Mouse (Mus musculus) olfactory bulb, adult 2 months (tissue): ENCODE measurements around the gene Aatf. TPM values are rescaled to one million over a fixed set of nuclear protein-coding genes. Genes with fewer than 3 reads are reported as not detected.

Experiments
- H3K27ac ChIP-seq: fragments of 200-500 bp; 2 replicates; pipeline ENCODE4 v1.5.1; 2012; ENCODE audit warnings: low read depth, low read length; ENCODE audit not compliant: insufficient read depth
- H3K4me1 ChIP-seq: fragments of 200-500 bp; 2 replicates; pipeline ENCODE4 v1.6.1; 2012; ENCODE audit warnings: low read length; ENCODE audit not compliant: control insufficient read depth, insufficient read depth
- H3K4me3 ChIP-seq: fragments of 200-500 bp; 2 replicates; pipeline ENCODE4 v1.5.1; 2012; ENCODE audit warnings: mild to moderate bottlenecking, low read depth, low read length, moderate library complexity; ENCODE audit not compliant: insufficient read depth
- CTCF ChIP-seq: fragments of 200-500 bp; IDR thresholded peaks from 2 replicates; pipeline ENCODE4 v1.5.1; 2012; ENCODE audit warnings: low read depth, mild to moderate bottlenecking, low read length, moderate library complexity; ENCODE audit not compliant: insufficient read depth
- POLR2A ChIP-seq: fragments of 200-500 bp; IDR thresholded peaks from 2 replicates; pipeline ENCODE4 v1.6.1; 2012; ENCODE audit warnings: mild to moderate bottlenecking, low read depth, low read length, moderate library complexity; ENCODE audit not compliant: insufficient read depth
- WGBS: fragments of 180-500 bp; shearing (Covaris S2); methylation state at CpG from one replicate; pipeline ENCODE4 v1.1.7; 2018; 5-methylcytosine and 5-hydroxymethylcytosine counted together
- polyA plus RNA-seq: library from polyadenylated mRNA; stranded (reverse); fragments of >200 nt; gene quantifications from 2 replicates; pipeline ENCODE4 v1.2.4, GENCODE M21; 2012; ENCODE audit warnings: low replicate concordance; ENCODE audit not compliant: missing spikeins, insufficient read depth, insufficient read length

Aatf gene
- polyA plus RNA-seq, 1 experiment = not detected

DNA sequence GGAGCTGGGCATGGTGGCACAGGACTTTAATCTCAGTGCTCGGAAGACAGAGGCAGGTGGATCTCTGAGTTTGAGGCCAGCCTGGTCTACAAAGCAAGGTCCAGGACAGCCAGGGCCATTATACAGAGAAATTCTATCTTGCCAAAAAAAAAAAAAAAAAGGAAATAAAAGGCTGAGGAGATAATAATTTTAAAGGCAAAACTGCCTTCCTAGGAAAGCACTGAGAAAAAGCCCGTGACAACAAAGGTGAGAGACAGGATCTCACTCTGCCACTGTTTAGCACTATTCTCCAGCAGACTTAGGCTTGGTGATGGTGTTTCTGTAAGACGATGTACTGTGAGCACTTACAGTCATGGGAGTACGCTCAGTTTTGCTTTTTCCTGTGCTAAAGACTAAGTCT lies 37.3 kb downstream of the Aatf start:
- 92% methylated on average over 4 of the region's 4 CpGs for WGBS
- Histone ChIP-seq H3K4me3 (no peak overlapping the region), H3K27ac (no peak overlapping the region), H3K4me1 (no peaks in the 10 kb centered on the region)
- TF ChIP-seq CTCF (no peak), POLR2A (no peak)

DNA sequence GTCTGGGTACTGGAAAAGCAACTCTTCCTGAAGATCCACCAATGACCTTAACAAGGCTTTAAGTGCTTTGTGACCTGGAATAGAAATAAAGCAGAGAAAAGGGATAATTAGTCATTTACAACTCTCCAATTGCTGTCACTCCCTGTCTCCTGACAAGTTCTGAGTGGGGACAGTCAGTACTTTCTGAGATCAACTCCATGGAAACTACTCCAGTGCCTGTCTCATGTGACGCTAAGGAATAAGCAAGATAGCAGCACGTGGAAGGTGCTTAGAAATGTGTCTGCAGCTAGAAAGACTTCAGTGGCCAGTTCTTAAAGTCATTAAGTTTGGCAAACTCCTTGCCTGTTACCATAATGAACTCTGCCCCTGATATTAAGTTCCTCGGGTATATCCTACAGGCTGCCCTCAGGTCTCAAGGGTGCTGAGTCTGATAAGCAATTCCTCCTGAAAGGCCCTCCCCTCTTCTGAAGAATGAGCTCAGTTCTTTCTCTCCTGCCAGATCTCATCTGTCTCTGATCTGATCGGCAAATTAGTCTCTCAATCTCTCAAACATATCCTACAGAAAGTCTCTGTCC lies 40.1 kb downstream of the Aatf start:
- no peak overlapping the region for H3K4me3 ChIP-seq
- no peaks in the 10 kb centered on the region for H3K4me1 ChIP-seq
- H3K27ac ChIP-seq = no peak overlapping the region
- WGBS = 88% methylated on average over 4 of the region's 4 CpGs
- TF ChIP-seq CTCF (no peak), POLR2A (no peak)

- TF ChIP-seq CTCF (no peak), POLR2A (no peak)
Measured at GRCm38 (mm10) chr11:84464571-84464970, 48.8 kb downstream of the Aatf start.

GRCm38 (mm10) chr11:84453901-84454300 lies 59.4 kb downstream of the Aatf start:
- H3K4me1 ChIP-seq = no peaks in the 10 kb centered on the region
- no peak overlapping the region for H3K4me3 ChIP-seq
- 97% methylated on average over 7 of the region's 7 CpGs for WGBS
- no peak for TF ChIP-seq POLR2A
- no peak for TF ChIP-seq CTCF
- no peak overlapping the region for H3K27ac ChIP-seq

More at GRCm38 (mm10) chr11:84464571-84464970, 48.8 kb downstream of the Aatf start:
- Histone ChIP-seq H3K4me3 (no peak overlapping the region), H3K4me1 (no peaks in the 10 kb centered on the region), H3K27ac (no peak overlapping the region)
- WGBS = 52% methylated on average over 5 of the region's 5 CpGs

DNA sequence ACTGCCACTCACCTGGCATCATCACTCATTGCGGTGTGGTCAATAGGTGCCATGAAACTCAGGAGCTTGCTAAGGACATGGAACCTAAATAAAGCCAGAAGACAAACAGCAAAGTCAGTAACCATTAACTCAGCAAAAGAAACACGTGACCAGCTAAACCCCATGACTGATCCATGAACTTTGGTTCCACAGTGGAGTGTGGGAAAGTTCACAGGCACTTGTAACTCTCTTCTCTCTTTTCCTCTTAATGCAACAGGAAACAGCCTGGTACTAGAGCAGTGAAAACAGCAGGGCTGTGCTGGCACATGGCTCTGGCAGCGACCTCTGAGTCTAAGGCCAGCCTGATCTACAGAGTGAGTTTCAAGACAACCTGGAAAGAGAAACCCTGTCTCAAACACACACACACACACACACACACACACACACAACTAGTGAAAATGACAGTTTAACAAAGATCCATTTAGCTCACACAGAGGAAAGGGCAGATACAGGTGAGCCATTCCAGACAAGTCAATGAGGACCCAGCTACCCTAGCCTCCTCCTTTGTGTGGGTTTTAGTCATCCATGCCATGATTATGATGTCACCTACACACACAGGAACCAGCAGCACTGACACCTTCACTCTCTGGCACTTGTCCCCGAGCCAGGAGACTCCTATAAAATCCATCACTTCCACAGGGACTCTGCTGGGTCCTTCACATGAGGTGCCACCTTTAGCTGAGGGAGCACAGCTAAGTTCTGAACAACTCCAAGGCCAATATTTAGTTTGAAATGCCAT lies 70.6 kb downstream of the Aatf start:
- WGBS = 92% methylated on average over 4 of the region's 4 CpGs
- TF ChIP-seq POLR2A (no peak), CTCF (no peak)
- H3K4me3 ChIP-seq = no peak overlapping the region
- no peaks in the 10 kb centered on the region for H3K4me1 ChIP-seq
- no peak overlapping the region for H3K27ac ChIP-seq

DNA sequence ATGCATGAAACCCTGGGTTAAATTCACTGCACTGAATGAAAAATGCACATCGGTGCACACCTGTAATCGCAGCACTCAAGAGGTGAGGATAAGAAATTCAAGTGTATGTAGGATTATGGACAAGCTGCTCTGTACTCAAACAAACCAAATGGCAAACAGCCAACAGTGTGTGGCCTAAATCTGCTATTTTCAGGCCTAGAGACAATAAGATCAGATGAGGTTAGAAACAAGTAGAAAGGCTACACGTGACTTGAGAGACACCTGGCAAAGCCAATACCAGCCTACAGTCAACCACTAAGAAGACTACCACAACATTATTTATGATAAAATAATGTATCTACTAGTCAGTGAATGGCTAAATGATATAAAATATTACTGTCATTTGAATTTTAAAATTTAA lies 72.9 kb downstream of the Aatf start:
- WGBS = 87% methylated on average over 3 of the region's 3 CpGs
- Histone ChIP-seq H3K27ac (no peak overlapping the region), H3K4me1 (no peaks in the 10 kb centered on the region), H3K4me3 (no peak overlapping the region)
- TF ChIP-seq CTCF = no peak
- no peak for TF ChIP-seq POLR2A

- TF ChIP-seq POLR2A (no peak), CTCF (no peak)
- 86% methylated on average over 6 of the region's 6 CpGs for WGBS
- Histone ChIP-seq H3K27ac (no peak overlapping the region), H3K4me3 (no peak overlapping the region), H3K4me1 (no peaks in the 10 kb centered on the region)
Measured at GRCm38 (mm10) chr11:84434879-84435278, 78.4 kb downstream of the Aatf start.

DNA sequence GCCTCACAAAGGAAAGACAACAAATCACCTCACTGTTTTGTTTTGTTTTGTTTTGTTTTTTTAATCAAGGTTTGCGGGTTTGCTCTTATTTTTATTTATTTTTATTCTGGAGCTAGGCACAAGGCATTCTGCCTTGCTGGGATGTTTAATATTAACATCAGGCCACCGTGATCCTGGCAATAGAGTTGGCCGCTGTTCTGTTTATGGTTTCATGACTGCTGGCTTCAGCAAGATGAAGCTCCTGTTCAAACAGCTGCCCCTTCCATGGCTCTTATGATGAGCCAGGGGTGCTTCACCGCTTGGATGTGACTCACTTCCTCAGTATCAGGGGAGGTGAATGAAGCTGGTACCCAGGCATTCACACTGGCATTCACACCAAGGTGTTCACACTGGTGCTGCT lies 83.0 kb downstream of the Aatf start:
- Histone ChIP-seq H3K27ac (no peak overlapping the region), H3K4me1 (no peaks in the 10 kb centered on the region), H3K4me3 (no peak overlapping the region)
- TF ChIP-seq POLR2A (no peak), CTCF (no peak)
- 91% methylated on average over 4 of the region's 4 CpGs for WGBS

DNA sequence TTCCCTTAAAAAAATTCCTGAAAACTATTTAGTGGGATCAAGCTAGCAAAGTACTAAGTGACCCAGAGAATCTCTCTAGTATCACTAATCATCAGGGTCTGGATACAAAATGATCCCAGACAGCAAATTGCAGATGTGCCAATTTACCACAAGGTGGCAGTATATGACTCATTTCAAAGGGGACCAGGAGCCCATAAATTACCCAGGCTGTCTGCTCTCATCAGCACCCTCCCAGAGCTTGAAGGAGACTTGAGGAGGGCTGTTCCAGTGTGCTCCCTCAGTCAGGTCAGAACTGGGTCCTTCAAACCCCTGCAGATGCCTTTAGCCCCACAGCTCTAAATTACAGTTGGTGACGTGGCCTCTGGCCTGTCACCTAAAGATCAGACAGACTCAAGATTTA lies 83.7 kb downstream of the Aatf start:
- no peak overlapping the region for H3K4me3 ChIP-seq
- H3K27ac ChIP-seq = no peak overlapping the region
- TF ChIP-seq POLR2A = no peak
- 0 out of 2 replicates have a peak, but pooled peaks have one; percentile 7 for TF ChIP-seq CTCF
- WGBS = 77% methylated on average over 1 of the region's 1 CpGs
- peaks cover 3% of the 10 kb centered on the region; the same call in 1 of the 2 replicates for H3K4me1 ChIP-seq

- no peak overlapping the region for H3K27ac ChIP-seq
- TF ChIP-seq POLR2A (no peak), CTCF (no peak)
- peaks cover 8% of the 10 kb centered on the region for H3K4me1 ChIP-seq
- no peak overlapping the region for H3K4me3 ChIP-seq
- 92% methylated on average over 5 of the region's 5 CpGs for WGBS
Measured at GRCm38 (mm10) chr11:84426633-84426998, 86.7 kb downstream of the Aatf start.
